Mouse (Mus musculus): ENCODE results near the gene Proser3.

DNA sequence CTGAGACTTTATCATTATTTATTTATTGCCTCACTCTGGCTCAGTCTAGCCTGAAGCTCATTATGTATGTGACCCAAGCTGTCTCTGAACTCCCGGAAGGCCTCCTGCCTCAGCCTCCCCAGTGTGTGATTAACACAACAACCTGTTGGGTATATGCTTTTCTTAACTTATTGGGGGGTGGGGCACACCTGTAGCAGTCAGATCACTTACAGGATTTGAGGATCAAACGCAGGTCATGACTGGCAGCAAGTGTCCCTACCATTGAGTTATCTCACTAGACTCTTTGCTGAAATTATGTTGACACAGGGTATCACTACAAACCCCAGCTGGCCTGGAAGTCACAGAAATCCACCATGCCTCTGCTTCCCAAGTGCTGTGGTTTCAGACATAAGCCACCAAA lies 8.2 kb upstream of the Proser3 start:
- TF ChIP-seq CTCF (IDR thresholded peaks at IDR 0.05; ENCODE audit: extremely low read depth, insufficient read depth, insufficient read length, insufficient replicate concordance) (no peak), POLR2A (IDR thresholded peaks at IDR 0.05; ENCODE audit: low read depth, low read length) (no peak)
